Mouse (Mus musculus): ENCODE data around the gene Eef2k.

GRCm38 (mm10) chr7:120874021-120874420 lies 31.4 kb downstream of the Eef2k start:
- TF ChIP-seq POLR2A (IDR thresholded peaks at IDR 0.05; ENCODE audit: borderline replicate concordance, extremely low read depth, low read depth, low read length) (no peak), CTCF (IDR thresholded peaks at IDR 0.05; ENCODE audit: insufficient read depth, low read length) (no peak)
